In genomic region chr12:106185398-106186077, GRCm38 (mm10) we compare ENCODE assay signal across 11 mouse cellular contexts.
DNase-seq lines count a peak whose midpoint lies in the region; ATAC-seq and TF ChIP-seq lines count a peak whose summit lies in the region.
"Had no signal": no experiment of that assay in that cellular context is flagged by ENCODE, and none has a peak within 500 bp of the region (broad histone marks: within the 10 kb centered on the region; RNA-seq: fewer than 3 reads in every experiment).

No protein-coding gene starts in this region.

- peak; percentile 65 for DNase-seq in gastrocnemius, adult 2 months
- no peak for DNase-seq in gastrocnemius, postnatal 14 days
- peak; percentile 76 to 83 for DNase-seq in cerebellum, postnatal 14 days
- peak; percentile 47 to 54 for DNase-seq in layer of hippocampus, postnatal 10 days (ENCODE audit: low spot score in 2 of 2)
- DNase-seq in kidney, postnatal 4 days, result no peak
- no peak for DNase-seq in c-Kit-positive CD71-positive TER-119-positive erythroid progenitor cells, embryonic 14.5 days (ENCODE audit: low spot score)
- DNase-seq in T-cell, adult 2 months (ENCODE audit: low spot score), result no peak
- DNase-seq: thymus, adult 18-20 months had no signal

- intact Hi-C loops in gastrocnemius, adult 2 months (cut with DNase I), result no loop called here
- intact Hi-C loops in gastrocnemius, postnatal 14 days (cut with DNase I; ENCODE audit: low total_unique reads), result no loop called here

- no peak for TF ChIP-seq CTCF in gastrocnemius, adult 2 months (IDR thresholded peaks at IDR 0.05)

- H3K4me3 ChIP-seq in gastrocnemius, adult 2 months, result peak overlapping the region; percentile 33
- H3K4me3 ChIP-seq: heart, embryonic 12.5 days; lung, embryonic 15.5 days had no signal

- peak; percentile 67 for ATAC-seq in activated CD4-positive, CD25-positive, alpha-beta regulatory T cell, adult 4 months

- H3K27ac ChIP-seq in gastrocnemius, adult 2 months, result no peak overlapping the region; the same call in 1 of the 2 replicates
- H3K27ac ChIP-seq: lung, embryonic 15.5 days had no signal

Comparison
In these comparisons a context has a peak if more than half of its experiments do, and no peak if none do; other contexts are left out.
1. DNase-seq: peak in gastrocnemius, adult 2 months (single experiment), cerebellum, postnatal 14 days (2 of 2) and layer of hippocampus, postnatal 10 days (2 of 2); none in gastrocnemius, postnatal 14 days (single experiment), kidney, postnatal 4 days (0 of 2), c-Kit-positive CD71-positive TER-119-positive erythroid progenitor cells, embryonic 14.5 days (single experiment) and T-cell, adult 2 months (single experiment).